Mouse (Mus musculus) ES-Bruce4 (cell line): ENCODE data around the gene Rufy1.

Experiments
- CTCF ChIP-seq: IDR thresholded peaks from one replicate; pipeline ENCODE4 v1.8.1; 2011; ENCODE audit warnings: low read depth, low read length
- EP300 ChIP-seq: IDR thresholded peaks from 2 replicates; pipeline ENCODE4 v1.6.1; 2011; ENCODE audit warnings: low read depth, low read length; ENCODE audit not compliant: insufficient read depth
- POLR2A ChIP-seq: IDR thresholded peaks from one replicate; pipeline ENCODE4 v1.8.1; 2011; ENCODE audit warnings: low read length; ENCODE audit not compliant: insufficient read depth

GRCm38 (mm10) chr11:50365322-50365721, 65.6 kb downstream of the Rufy1 start:
- TF ChIP-seq CTCF: no peak
- TF ChIP-seq EP300: no peak
- TF ChIP-seq POLR2A: no peak
